Mouse (Mus musculus) lung, postnatal 36 days (tissue): Measurements from ENCODE around the gene Casq2.
A peak's percentile ranks its signal among the peaks of the same experiment; 100 is the strongest.

Experiments
- DNase-seq: peaks from one replicate; pipeline ENCODE4 v3.0.0; 2022; ENCODE audit warnings: mixed read lengths

The Casq2 gene

DNA sequence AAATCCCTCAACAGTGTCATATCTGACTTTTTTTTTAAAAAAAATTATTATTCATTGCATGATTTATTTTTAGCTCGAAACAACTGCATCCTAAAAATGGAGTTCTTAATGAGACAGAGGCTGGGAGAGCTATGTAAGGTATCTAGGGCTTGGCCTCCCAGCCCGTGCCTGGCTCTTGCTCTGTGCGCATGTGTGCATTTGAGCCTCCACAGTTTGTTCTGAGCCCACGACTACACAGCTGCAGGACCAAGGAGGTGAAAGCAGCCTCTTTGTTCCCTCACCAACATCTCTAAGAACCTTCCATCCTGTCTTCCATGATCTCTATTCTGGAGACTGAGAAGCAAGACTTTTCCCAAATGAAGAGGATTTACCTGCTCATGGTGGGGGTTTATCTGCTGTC is at the start of gene Casq2:
TSS of gene Casq2 (plus strand) at position 133 of the 400 bp plus-strand sequence.
- no peak for DNase-seq

- DNase-seq, result no peak
Measured at GRCm38 (mm10) chr3:102037806-102038205, 48.4 kb upstream of the Casq2 start.

- DNase-seq, result no peak
Measured at GRCm38 (mm10) chr3:102038608-102039007, 47.6 kb upstream of the Casq2 start.

DNA sequence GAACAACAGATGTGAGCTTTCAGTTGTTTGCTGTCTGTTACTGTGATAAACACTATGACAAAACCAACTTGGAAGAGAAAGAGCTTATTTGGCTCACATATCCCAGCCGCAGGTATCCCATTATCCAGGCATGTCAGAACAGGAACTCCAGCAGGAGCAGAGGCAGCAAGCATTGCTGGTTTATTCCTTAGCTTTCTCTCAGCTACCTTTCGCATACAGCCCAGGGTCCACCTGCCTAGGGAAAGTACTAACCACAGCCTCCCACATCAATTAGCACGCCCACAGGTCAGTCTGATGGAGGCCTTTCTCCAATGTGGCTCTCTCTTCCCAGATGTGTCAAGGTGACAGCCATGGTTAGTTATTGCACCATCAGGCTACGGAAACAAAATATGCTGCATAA is 44.6 kb upstream of the Casq2 start:
- no peak for DNase-seq

GRCm38 (mm10) chr3:102045071-102045470 is 41.1 kb upstream of the Casq2 start:
- peak; percentile 37 for DNase-seq

DNA sequence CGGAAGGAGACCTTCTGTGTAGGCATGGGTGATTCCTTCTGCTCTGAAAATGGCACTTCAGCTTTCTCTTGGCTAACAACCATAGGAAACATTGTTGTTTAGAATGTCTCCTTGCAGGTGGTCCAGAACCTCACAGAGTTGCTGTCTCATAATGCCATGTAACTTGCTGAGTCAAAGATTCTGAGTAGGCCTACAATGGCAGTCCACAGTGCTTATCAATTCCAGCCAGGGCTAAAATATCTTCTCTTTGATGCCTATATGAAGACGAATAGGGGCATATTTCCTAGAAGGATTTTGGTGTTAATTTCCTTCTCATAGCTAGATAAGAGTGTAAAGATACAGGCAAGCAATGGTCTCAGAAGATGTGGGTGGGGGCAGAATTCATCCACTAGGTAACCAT is 38.7 kb upstream of the Casq2 start:
- no peak for DNase-seq

DNA sequence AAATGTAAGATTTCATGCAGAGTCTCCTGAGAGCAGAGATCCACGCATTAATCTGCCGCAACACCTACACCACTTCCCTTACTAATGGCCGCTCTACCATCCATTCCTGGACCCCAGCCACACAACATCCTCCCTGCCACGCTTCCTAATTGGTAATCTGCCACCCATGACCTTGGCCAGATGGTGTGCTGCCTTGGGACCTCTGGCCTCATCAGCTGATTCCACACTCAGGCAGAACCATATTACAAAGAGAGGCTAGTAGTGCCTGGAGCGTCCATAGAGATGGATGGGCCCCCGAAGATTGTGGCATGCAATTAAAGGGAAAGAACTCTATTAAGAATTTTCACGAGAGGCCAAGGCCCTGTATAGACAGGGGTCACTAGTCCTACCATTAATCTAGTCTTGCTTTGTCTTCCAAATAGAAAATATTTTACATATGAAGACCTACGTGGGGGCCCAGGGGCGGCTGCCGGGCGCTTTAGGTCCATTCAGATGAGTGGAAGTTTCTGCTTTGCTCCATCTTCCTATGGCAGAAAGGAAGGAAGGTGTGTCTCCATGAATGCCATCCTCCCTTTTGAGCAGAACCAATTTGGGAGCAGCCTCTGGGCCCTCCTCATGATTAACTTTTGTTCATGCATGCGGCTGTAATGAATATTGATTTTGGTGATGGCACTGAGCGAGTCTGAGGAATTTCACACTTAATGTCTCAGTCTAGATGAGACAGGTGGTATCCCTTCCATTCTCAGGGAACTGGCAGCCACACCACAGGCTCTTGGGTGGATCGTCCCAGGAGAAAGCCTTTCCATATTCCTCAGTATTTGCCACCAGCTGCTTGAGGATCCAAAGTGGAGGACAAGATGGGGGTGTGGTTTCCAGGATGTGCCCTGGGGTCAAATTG is 36.8 kb upstream of the Casq2 start:
- no peak for DNase-seq

DNA sequence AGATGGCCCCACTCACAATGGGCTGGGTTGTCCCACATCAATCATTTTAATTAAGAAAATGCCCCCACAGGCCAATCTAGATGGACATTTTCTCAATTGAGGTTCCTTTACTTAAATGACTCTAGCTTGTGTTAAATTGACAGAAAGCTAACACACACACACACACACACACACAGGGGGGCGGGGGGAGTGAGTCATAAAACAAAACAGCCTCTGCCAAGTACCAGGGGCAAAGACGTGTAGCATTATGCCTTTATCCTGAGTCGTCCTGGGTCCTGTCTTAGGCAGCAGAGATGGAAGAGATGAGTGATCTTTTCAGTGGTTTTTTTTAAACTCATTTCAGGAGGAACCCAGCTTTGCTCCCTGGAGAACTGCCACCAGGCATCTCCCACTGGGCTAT is 34.2 kb upstream of the Casq2 start:
- no peak for DNase-seq

- no peak for DNase-seq
Measured at GRCm38 (mm10) chr3:102053293-102053692, 32.9 kb upstream of the Casq2 start.

GRCm38 (mm10) chr3:102055878-102056277 is 30.3 kb upstream of the Casq2 start:
- DNase-seq, result no peak

DNA sequence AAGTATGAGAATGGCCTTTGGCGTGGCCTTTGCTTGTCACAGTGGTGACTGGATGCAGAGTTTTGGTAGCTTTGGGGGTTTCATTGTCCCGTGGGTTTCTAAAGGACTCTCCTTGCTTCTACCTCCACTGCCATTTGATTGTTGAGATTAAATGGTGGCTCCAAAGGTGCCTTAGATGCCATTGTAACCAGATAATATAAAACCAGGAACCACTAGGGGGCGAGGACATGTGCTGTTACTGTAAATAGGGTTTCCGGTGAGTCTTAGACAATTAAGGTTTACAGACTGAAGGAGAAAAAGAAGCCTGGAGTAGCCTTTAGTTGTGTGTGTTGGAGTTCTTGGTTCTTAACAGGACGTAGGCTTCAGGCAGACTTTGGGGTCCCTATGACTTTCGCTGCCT is 26.1 kb upstream of the Casq2 start:
- peak; percentile 17 for DNase-seq

GRCm38 (mm10) chr3:102061923-102062670 is 24.1 kb upstream of the Casq2 start:
- peak; percentile 80 for DNase-seq

- DNase-seq, result no peak
Measured at GRCm38 (mm10) chr3:102062671-102063010, 23.6 kb upstream of the Casq2 start.

DNA sequence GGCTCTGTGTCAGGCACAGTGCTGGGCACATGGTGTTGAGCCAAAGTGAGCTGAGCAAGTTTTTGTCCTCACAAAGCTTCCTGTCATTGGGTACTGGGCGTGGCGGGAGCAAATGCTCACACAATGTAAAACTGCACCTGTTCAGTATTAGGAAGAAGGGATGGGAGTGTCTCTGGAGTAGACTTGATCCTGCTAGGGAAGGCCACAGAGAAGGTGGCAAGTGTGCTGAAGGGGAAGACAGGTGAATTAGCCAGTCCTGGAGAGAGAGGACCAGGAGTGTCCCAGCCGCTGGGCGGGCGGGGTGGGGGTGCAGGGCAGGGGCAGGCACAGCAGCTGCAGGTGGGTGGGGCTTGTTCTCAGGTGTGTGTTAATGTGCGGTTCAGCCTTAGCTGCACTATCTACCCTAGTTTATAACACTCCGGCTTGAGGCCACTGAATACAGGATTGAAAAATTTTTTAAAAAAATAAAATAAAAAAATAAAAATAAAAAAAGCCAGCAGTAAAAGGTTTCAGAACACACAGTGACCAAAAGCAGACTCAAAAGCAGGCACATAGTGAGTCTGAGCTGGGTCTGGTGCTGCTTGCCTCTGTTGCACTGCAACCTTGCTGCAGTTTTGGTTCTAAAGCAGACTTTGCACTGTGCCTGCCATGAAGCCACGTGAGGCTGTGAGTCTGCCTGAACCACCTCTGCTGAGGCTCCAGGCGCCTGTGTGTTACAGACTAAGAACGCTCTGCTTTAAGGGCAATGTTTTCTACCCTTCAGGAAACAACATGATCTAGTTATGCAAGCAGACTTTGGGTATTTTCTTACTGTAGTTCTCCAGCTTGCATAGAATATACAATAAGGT is 22.7 kb upstream of the Casq2 start:
- DNase-seq, result no peak

DNA sequence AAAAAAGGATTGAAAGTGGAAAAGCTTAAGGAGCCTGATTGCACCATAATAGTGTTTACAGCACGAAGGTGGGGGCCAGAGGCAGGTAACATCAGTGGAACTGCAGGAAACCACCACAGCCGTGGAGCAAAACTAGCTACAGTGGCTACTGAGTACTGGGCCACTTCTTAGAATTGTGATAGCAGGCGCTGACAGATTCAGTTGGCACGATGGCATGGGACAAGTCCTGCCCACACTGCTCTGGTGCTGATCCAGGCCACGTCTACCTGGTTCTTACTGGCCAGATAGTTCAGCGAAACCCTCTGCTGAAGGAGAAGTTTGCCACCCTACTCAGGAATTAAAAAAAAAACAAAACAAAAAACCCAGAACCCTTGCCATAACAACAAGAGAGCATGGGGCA is 21.6 kb upstream of the Casq2 start:
- no peak for DNase-seq

GRCm38 (mm10) chr3:102067306-102067705 is 18.9 kb upstream of the Casq2 start:
- DNase-seq, result no peak

- no peak for DNase-seq
Measured at GRCm38 (mm10) chr3:102067861-102068260, 18.4 kb upstream of the Casq2 start.

DNA sequence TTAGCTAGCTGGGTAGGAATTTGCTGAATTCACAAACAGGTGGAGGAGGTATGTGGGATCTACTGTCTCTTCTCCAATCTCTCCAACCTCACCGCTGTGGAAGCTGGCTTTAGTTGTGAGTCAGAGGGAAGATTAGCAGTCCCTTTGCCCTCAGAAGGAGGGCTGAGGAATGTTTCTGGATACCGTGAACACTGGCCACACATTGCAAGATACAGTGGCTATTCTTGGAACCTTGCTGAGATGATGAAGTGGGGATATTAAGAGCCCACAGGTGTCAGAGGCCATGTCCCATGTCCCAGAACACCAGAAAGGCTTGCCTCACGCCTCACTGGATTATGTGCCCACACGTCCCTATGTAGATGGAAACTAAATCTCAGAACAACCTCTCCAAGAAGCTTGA is 17.0 kb upstream of the Casq2 start:
- no peak for DNase-seq

- DNase-seq, result no peak
Measured at GRCm38 (mm10) chr3:102069686-102070085, 16.5 kb upstream of the Casq2 start.

DNA sequence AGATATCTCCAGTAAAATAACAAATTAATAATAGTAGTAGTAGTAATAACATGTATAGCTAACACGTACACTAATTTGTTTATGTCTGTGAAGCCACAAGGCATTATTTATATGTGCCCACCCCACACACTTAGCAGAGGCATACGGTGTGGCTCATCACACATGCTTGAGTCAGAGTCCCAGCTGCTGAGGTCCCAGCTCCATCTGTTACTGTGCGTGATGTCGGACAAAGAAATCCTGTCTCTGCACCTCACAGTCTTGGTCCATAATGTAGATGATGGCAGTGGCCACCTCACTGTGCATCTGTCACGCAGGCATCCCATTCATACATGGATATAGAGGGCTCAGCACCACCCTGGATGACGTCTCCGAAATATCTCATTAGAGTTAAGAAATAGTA is 15.9 kb upstream of the Casq2 start:
- no peak for DNase-seq

- DNase-seq, result no peak
Measured at GRCm38 (mm10) chr3:102071016-102071415, 15.2 kb upstream of the Casq2 start.

GRCm38 (mm10) chr3:102079413-102079812 is 6.8 kb upstream of the Casq2 start:
- no peak for DNase-seq

DNA sequence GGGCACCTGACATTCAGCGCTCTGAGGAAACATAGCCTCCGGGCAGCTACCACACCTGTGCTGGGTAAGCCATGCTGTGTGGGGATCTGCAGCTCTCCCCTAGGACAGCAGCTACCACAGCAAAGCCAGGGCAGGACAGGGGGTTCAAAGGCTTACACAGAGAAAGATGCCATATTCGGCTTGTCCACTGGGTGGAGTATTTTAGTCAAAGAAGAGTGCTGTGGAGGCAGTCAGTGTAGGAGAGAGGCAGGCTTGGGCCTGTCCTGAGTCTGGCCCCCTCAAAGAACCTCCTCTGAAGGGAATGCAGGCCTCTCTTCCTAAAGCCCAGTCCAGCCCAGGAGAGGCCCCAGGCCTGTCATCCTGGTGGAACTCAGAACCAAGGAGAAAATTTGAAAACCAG is 4.4 kb upstream of the Casq2 start:
- peak; percentile 84 for DNase-seq
